Mouse (Mus musculus) MEL (cell line): ENCODE results near the gene Emg1. TPM values are rescaled to one million over a fixed set of nuclear protein-coding genes. Genes with fewer than 3 reads are reported as not detected.

Source experiments
- DNase-seq: peaks from one replicate; pipeline ENCODE4 v3.0.0; 2011; ENCODE audit warnings: low read depth, low spot score
- H3K27ac ChIP-seq: 2 replicates; pipeline ENCODE4 v1.5.1; 2012; ENCODE audit warnings: low read depth, mild to moderate bottlenecking, control low read depth, low read length, moderate library complexity; ENCODE audit not compliant: control insufficient read depth
- H3K27me3 ChIP-seq, 2 experiments: fragments of 150-350 bp in 1 of 2; sonication (generic) in 1 of 2; 2 replicates each; pipeline ENCODE4 v1.6.1; 2012; ENCODE audit warnings: low read length in 2 of 2, mild to moderate bottlenecking in 2 of 2, improper control_type of control experiment in 1 of 2, moderate library complexity in 1 of 2; ENCODE audit not compliant: insufficient read depth in 2 of 2, control insufficient read depth in 1 of 2
- H3K36me3 ChIP-seq, 2 experiments: 2 replicates each; pipeline ENCODE4 v1.6.1; 2012 to 2014; ENCODE audit warnings: low read length in 2 of 2, improper control_type of control experiment in 1 of 2, inconsistent platforms in 1 of 2, mild to moderate bottlenecking in 1 of 2; ENCODE audit not compliant: insufficient read depth in 2 of 2, control insufficient read depth in 1 of 2
- H3K4me1 ChIP-seq, 2 experiments: fragments of 150-350 bp in 1 of 2; sonication (generic) in 1 of 2; 2 replicates each; pipeline ENCODE4 v1.6.1; 2012; ENCODE audit warnings: low read length in 2 of 2, improper control_type of control experiment in 1 of 2, mild to moderate bottlenecking in 1 of 2; ENCODE audit not compliant: insufficient read depth in 2 of 2, control insufficient read depth in 1 of 2
- H3K4me3 ChIP-seq, 2 experiments: fragments of 150-350 bp in 1 of 2; sonication (generic) in 1 of 2; 2 replicates each; pipeline ENCODE4 v1.5.1; 2012; ENCODE audit warnings: low read depth in 2 of 2, low read length in 2 of 2, mild to moderate bottlenecking in 2 of 2, moderate library complexity in 2 of 2, control low read depth in 1 of 2, improper control_type of control experiment in 1 of 2; ENCODE audit not compliant: control insufficient read depth in 1 of 2, insufficient read depth in 1 of 2
- H3K79me2 ChIP-seq: 2 replicates; pipeline ENCODE4 v1.6.1; 2012; ENCODE audit warnings: mild to moderate bottlenecking, low read length, moderate library complexity; ENCODE audit not compliant: control insufficient read depth, poor library complexity, insufficient read depth
- H3K9ac ChIP-seq: 2 replicates; pipeline ENCODE4 v1.6.1; 2012; ENCODE audit warnings: low read depth, mild to moderate bottlenecking, control low read depth, low read length, moderate library complexity; ENCODE audit not compliant: control insufficient read depth, poor library complexity, severe bottlenecking
- H3K9me3 ChIP-seq: fragments of 150-350 bp; sonication (generic); replicated peaks from 2 replicates; pipeline ENCODE4 v1.6.1; 2012; ENCODE audit warnings: mild to moderate bottlenecking, low read length, improper control_type of control experiment, moderate library complexity; ENCODE audit not compliant: insufficient read depth
- BHLHE40 ChIP-seq: IDR thresholded peaks from 2 replicates; pipeline ENCODE4 v1.6.1; 2012; ENCODE audit warnings: low read depth, mild to moderate bottlenecking, inconsistent platforms, low read length, improper control_type of control experiment, borderline replicate concordance
- CTCF ChIP-seq, 3 experiments: IDR thresholded peaks in 2 of 3; conservative IDR thresholded peaks in 1 of 3; 2 replicates each; pipeline ENCODE4 v1.5.1; 2011 to 2012; ENCODE audit warnings: low read length in 3 of 3, low read depth in 2 of 3, mild to moderate bottlenecking in 2 of 3, improper control_type of control experiment in 1 of 3, inconsistent platforms in 1 of 3, mixed read lengths in 1 of 3, moderate library complexity in 1 of 3; ENCODE audit not compliant: control insufficient read depth in 1 of 3, insufficient read depth in 1 of 3, poor library complexity in 1 of 3, severe bottlenecking in 1 of 3
- E2F4 ChIP-seq: IDR thresholded peaks from 2 replicates; pipeline ENCODE4 v1.6.1; 2011; ENCODE audit warnings: low read depth, low read length, improper control_type of control experiment, borderline replicate concordance
- GABPA ChIP-seq: IDR thresholded peaks from 2 replicates; pipeline ENCODE4 v1.6.1; 2012; ENCODE audit warnings: low read depth, mild to moderate bottlenecking, inconsistent platforms, low read length, improper control_type of control experiment, moderate library complexity
- MAX ChIP-seq: IDR thresholded peaks from 2 replicates; pipeline ENCODE4 v1.6.1; 2011; ENCODE audit warnings: low read length, improper control_type of control experiment
- MEF2A ChIP-seq: IDR thresholded peaks from 2 replicates; pipeline ENCODE4 v1.6.1; 2014; ENCODE audit warnings: low read depth, mild to moderate bottlenecking, inconsistent platforms, low read length, improper control_type of control experiment; ENCODE audit not compliant: poor library complexity, insufficient replicate concordance, severe bottlenecking; ENCODE audit errors: extremely low read depth
- MYC ChIP-seq: IDR thresholded peaks from 2 replicates; pipeline ENCODE4 v1.6.1; 2011; ENCODE audit warnings: low read depth, mild to moderate bottlenecking, low read length, improper control_type of control experiment, moderate library complexity
- POLR2A ChIP-seq, 2 experiments: IDR thresholded peaks; 2 replicates each; pipeline ENCODE4 v1.6.1; 2011 to 2012; ENCODE audit warnings: low read length in 2 of 2, mild to moderate bottlenecking in 2 of 2, control low read depth in 1 of 2, improper control_type of control experiment in 1 of 2, low read depth in 1 of 2, moderate library complexity in 1 of 2; ENCODE audit not compliant: control insufficient read depth in 1 of 2, insufficient read depth in 1 of 2, poor library complexity in 1 of 2
- POLR2AphosphoS5 ChIP-seq: IDR thresholded peaks from 2 replicates; pipeline ENCODE4 v1.6.1; 2012; ENCODE audit warnings: low read depth, borderline replicate concordance, mild to moderate bottlenecking, inconsistent platforms, low read length, moderate library complexity, mixed read lengths
- RAD21 ChIP-seq: IDR thresholded peaks from 2 replicates; pipeline ENCODE4 v1.6.1; 2011; ENCODE audit warnings: mild to moderate bottlenecking, low read depth, low read length, improper control_type of control experiment
- SMC3 ChIP-seq: IDR thresholded peaks from 2 replicates; pipeline ENCODE4 v1.6.1; 2011; ENCODE audit warnings: low read depth, low read length, improper control_type of control experiment
- TAL1 ChIP-seq: IDR thresholded peaks from 2 replicates; pipeline ENCODE4 v1.6.1; 2012; ENCODE audit warnings: mild to moderate bottlenecking, inconsistent platforms, low read length, moderate library complexity, mixed read lengths
- ZC3H11A ChIP-seq: IDR thresholded peaks from 2 replicates; pipeline ENCODE4 v1.6.1; 2012; ENCODE audit warnings: low read depth, mild to moderate bottlenecking, inconsistent platforms, low read length, improper control_type of control experiment
- ZKSCAN1 ChIP-seq: IDR thresholded peaks from 2 replicates; pipeline ENCODE4 v1.6.1; 2012; ENCODE audit warnings: low read depth, mild to moderate bottlenecking, inconsistent platforms, low read length, improper control_type of control experiment, moderate library complexity
- ZMIZ1 ChIP-seq: IDR thresholded peaks from 2 replicates; pipeline ENCODE4 v1.6.1; 2012; ENCODE audit warnings: low read depth, mild to moderate bottlenecking, inconsistent platforms, low read length, improper control_type of control experiment, moderate library complexity
- polyA plus RNA-seq, 2 experiments: library from polyadenylated mRNA; stranded (reverse) in 1 of 2; unstranded in 1 of 2; fragments of >175 nt in 1 of 2; fragments of >200 nt in 1 of 2; gene quantifications; 2 replicates each; pipeline versions ENCODE4 v1.2.1 to v1.2.4; 2012; ENCODE audit warnings: low replicate concordance in 2 of 2, low read depth in 1 of 2; ENCODE audit not compliant: insufficient read length in 2 of 2, insufficient read depth in 1 of 2, missing spikeins in 1 of 2
- total RNA-seq: library from RNA; depleted of rRNA; stranded (reverse); fragments of 300-350 nt; gene quantifications from 2 replicates; pipeline ENCODE4 v1.2.3, GENCODE M21; 2012

The Emg1 gene
- total and polyA plus RNA-seq, 3 experiments, result 346 to 391 TPM; not detected in 1

GRCm38 (mm10) chr6:124716864-124717490 lies 5.0 kb upstream of the Emg1 start:
- H3K4me1 ChIP-seq, result peaks cover 3 to 26% of the 10 kb centered on the region in 2 experiments; a peak in 3 of 4 replicates
- H3K27ac ChIP-seq, result no peak overlapping the region
- peaks cover 27% of the 10 kb centered on the region for H3K79me2 ChIP-seq
- H3K27me3 ChIP-seq, result no peaks in the 10 kb centered on the region
- H3K4me3 ChIP-seq, result no peak overlapping the region
- no peak for TF ChIP-seq MEF2A
- TF ChIP-seq POLR2AphosphoS5, result no peak
- 0 out of 4 replicates have a peak, but pooled peaks of 1 of the 2 experiments have one; percentile 44 for TF ChIP-seq POLR2A (IDR thresholded peaks at IDR 0.05; ENCODE audit: control insufficient read depth in 1 of 2, insufficient read depth in 1 of 2, low read depth in 1 of 2, low read length in 2 of 2, poor library complexity in 1 of 2)
- TF ChIP-seq BHLHE40, result no peak
- TF ChIP-seq SMC3, result peak; percentile 40
- peak; percentile 33 for TF ChIP-seq RAD21
- peak; percentile 35; the same call in 1 of the 2 replicates for TF ChIP-seq ZC3H11A
- no peak for TF ChIP-seq TAL1
- no peak for TF ChIP-seq GABPA
- peak in 2 of 3 experiments; percentile 44 to 71; a peak in 5 of 6 replicates for TF ChIP-seq CTCF (IDR thresholded peaks at IDR 0.05 in 2 of 3, conservative IDR thresholded peaks at IDR 0.05 in 1 of 3; ENCODE audit: control insufficient read depth in 1 of 3, insufficient read depth in 1 of 3, low read depth in 2 of 3, low read length in 3 of 3, poor library complexity in 1 of 3, severe bottlenecking in 1 of 3)
- no peak for DNase-seq
- H3K9me3 ChIP-seq, result no peaks in the 10 kb centered on the region
- H3K36me3 ChIP-seq, result peaks cover 9 to 23% of the 10 kb centered on the region in 2 experiments
- no peak overlapping the region for H3K9ac ChIP-seq

- Histone ChIP-seq H3K9me3 (no peaks in the 10 kb centered on the region), H3K27ac (peak overlapping the region; percentile 55), H3K79me2 (peaks cover 64% of the 10 kb centered on the region), H3K27me3 (no peaks in the 10 kb centered on the region), H3K4me1 (peaks cover 0 to 22% of the 10 kb centered on the region in 2 experiments; a peak in 3 of 4 replicates), H3K36me3 (peaks cover 9 to 26% of the 10 kb centered on the region in 2 experiments), H3K4me3 (peak overlapping the region; percentile 86 to 87), H3K9ac (peak overlapping the region; percentile 94)
- DNase-seq, result no peak
- TF ChIP-seq ZKSCAN1, result no peak
- no peak for TF ChIP-seq BHLHE40
- TF ChIP-seq MAX, result peak; percentile 62
Observed at GRCm38 (mm10) chr6:124712918-124713317, 940 bp upstream of the Emg1 start.

GRCm38 (mm10) chr6:124708289-124708889 lies 3.6 kb downstream of the Emg1 start:
- peaks cover 66% of the 10 kb centered on the region for H3K79me2 ChIP-seq
- no peak overlapping the region for H3K4me3 ChIP-seq
- peaks cover 5 to 13% of the 10 kb centered on the region in 2 experiments; a peak in 3 of 4 replicates for H3K4me1 ChIP-seq
- no peak overlapping the region for H3K27ac ChIP-seq
- peaks cover 8 to 31% of the 10 kb centered on the region in 2 experiments for H3K36me3 ChIP-seq
- H3K27me3 ChIP-seq, result no peaks in the 10 kb centered on the region
- H3K9ac ChIP-seq, result no peak overlapping the region
- DNase-seq, result no peak
- TF ChIP-seq E2F4, result no peak
- no peak for TF ChIP-seq TAL1
- no peak for TF ChIP-seq MEF2A
- no peak for TF ChIP-seq MYC
- 0 out of 2 replicates have a peak, but pooled peaks have one; percentile 75 for TF ChIP-seq POLR2AphosphoS5
- TF ChIP-seq ZMIZ1, result 0 out of 2 replicates have a peak, but pooled peaks have one; percentile 24
- peak in 1 of 2 experiments; percentile 22; a peak in 1 of 4 replicates for TF ChIP-seq POLR2A (IDR thresholded peaks at IDR 0.05; ENCODE audit: control insufficient read depth in 1 of 2, insufficient read depth in 1 of 2, low read depth in 1 of 2, low read length in 2 of 2, poor library complexity in 1 of 2)
- no peaks in the 10 kb centered on the region for H3K9me3 ChIP-seq
